Mouse (Mus musculus) kidney, adult 10 weeks (tissue): ENCODE data around the gene Cenpc1. TPM values are rescaled to one million over a fixed set of nuclear protein-coding genes. Genes with fewer than 3 reads are reported as not detected.

Experiments used
- polyA plus RNA-seq: library from polyadenylated mRNA; stranded (reverse); fragments of 350-450 nt; fragmentation: Illumina TruSeq; extraction: RNeasy Lipid Tissue Mini Kit (QIAGEN cat#74804); gene quantifications from one replicate; pipeline ENCODE4 v1.2.3, GENCODE M21; 2014; ENCODE audit warnings: low read depth, low replicate concordance

Cenpc1 gene
- polyA plus RNA-seq, result 23.8 TPM

GRCm38 (mm10) chr5:86065101-86065875 is at the start of gene Cenpc1:
Gene Cenpc1, minus strand, starts transcription at chr5:86065583.

GRCm38 (mm10) chr5:86071538-86071937 is 6.2 kb upstream of the Cenpc1 start, which contains the start of gene Stap1:
Gene Stap1, plus strand, starts transcription at chr5:86071746.

Other genes with a start within 250 kb of the Cenpc1 start
- 10.9 TPM for gene Stap1, start 6.2 kb upstream of the Cenpc1 start, polyA plus RNA-seq
- gene Uba6, start 107.2 kb upstream of the Cenpc1 start, polyA plus RNA-seq, result 36.2 TPM
- gene Gnrhr, start 132.3 kb upstream of the Cenpc1 start, polyA plus RNA-seq, result not detected
- gene Tmprss11c, start 223.7 kb upstream of the Cenpc1 start, polyA plus RNA-seq, result not detected